Mouse (Mus musculus) gonadal fat pad, adult 2 months (tissue): ENCODE data around the gene Hrh3. TPM values are rescaled to one million over a fixed set of nuclear protein-coding genes. Genes with fewer than 3 reads are reported as not detected.

Experiments used
- DNase-seq: peaks from one replicate; pipeline ENCODE4 v3.0.0-alpha.2; 2012; ENCODE audit warnings: low read depth
- polyA plus RNA-seq: library from polyadenylated mRNA; depleted of rRNA; stranded (reverse); fragments of >200 nt; gene quantifications from 2 replicates; pipeline ENCODE4 v1.2.3, GENCODE M21; 2012; rRNA removed

Hrh3 gene
- polyA plus RNA-seq = 1.4 and 1.5 TPM in 2 replicates

GRCm38 (mm10) chr2:180103978-180104658 lies at the start of gene Hrh3:
TSS of gene Hrh3 (minus strand) at chr2:180104488.
- DNase-seq = no peak

DNA sequence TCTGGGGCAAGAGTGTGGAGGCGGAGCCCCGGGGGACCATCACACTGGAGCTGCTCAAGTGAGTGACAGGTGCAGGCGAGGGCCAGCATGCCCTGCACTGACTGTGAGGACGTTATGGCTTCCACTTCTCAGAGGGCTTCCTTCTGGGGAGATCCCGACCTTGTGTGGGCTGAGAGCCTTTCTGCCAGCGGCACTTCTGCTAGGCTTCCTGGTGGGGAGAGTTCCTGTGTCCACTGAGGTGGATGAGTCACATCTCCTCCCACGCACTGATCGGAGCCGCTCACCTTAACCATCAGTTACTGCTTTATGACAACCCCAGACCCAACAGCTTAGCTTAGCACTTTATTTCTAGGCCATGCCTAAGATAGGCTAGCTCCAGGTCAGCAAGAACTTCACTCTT lies 44.3 kb upstream of the Hrh3 start:
- DNase-seq = no peak

- DNase-seq = no peak
Observed at GRCm38 (mm10) chr2:180147379-180147778, 43.1 kb upstream of the Hrh3 start.

DNA sequence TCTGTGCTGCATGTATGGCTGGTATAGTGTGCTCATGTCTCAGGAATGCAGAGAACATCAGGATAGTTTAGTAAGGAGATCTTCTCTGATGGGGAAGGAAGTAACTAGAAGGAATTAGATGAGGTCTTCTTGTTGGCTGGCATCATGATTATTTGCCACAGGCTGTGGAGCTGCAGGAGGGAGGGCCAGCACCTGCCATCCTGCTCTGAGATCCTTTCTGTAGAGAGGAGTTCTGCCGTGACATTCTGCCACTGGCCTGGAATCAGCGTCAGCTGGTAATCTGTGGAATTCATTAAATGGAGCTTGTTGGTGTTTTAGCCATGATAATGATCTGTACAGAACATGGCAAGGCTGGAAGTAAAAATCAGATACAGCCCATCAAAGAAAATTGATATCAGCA lies 41.8 kb upstream of the Hrh3 start:
- DNase-seq = no peak

GRCm38 (mm10) chr2:180135414-180135813 lies 31.1 kb upstream of the Hrh3 start:
- no peak for DNase-seq

DNA sequence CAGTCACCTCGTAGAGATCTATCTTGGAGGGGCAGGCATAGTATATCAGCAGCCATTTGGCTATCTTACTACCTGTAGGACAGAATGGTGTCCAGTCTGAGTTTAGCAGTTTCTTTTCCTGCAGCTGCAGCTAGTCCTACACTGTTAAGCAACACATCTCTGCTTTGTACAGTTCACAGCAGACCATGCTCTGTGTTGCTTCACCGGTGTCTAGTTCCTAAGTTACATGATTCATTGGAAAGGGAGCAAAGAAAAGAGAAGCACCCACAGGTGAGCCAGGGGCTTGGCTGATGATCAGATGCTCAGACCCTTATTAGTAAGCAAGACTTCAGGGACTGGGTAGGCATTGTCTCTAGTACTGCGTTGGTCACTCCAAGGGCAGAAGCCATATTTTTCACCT lies 29.6 kb upstream of the Hrh3 start:
- no peak for DNase-seq

GRCm38 (mm10) chr2:180133231-180133630 lies 28.9 kb upstream of the Hrh3 start:
- no peak for DNase-seq

DNA sequence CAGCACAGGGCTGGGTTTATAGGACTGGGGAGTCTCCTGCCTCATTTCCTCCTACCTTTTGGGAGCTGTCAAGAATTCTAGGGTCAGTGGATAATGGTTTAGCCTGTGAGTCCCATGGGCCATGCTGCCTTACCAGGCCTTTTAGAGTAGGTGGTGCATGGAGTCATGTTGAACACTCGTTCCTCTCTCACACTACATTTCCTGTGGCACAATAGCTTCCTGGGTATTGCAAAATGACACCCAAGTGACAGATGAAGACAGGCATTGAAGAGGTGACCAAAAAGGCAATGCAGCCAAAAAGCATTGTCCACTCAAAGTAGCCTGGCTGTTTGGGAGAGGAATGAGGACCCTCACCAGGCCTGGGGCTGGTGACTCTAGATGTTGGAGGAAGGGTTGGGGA lies 23.4 kb upstream of the Hrh3 start:
- DNase-seq = no peak

- peak; percentile 62 for DNase-seq
Observed at GRCm38 (mm10) chr2:180126195-180126594, 21.9 kb upstream of the Hrh3 start.

DNA sequence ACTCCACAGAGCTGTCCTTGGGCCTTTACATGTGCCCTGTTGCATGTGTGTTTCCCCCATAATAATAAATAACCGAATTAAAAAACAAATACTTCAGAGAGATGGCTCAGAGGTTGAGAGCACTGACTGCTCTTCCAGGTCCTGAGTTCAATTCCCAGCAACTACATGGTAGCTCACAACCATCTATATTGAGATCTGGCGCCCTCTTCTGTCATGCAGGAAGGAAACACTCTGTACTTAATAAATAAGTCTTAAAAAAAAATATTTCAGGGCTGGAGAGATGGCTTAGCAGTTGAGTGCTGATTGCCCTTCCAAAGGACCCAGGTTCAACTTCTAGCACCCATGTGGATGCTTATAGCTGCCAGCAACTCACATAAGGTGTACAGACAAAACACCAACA lies 19.9 kb upstream of the Hrh3 start:
- DNase-seq = no peak

GRCm38 (mm10) chr2:180120292-180120761 lies 16.0 kb upstream of the Hrh3 start:
- DNase-seq = no peak

DNA sequence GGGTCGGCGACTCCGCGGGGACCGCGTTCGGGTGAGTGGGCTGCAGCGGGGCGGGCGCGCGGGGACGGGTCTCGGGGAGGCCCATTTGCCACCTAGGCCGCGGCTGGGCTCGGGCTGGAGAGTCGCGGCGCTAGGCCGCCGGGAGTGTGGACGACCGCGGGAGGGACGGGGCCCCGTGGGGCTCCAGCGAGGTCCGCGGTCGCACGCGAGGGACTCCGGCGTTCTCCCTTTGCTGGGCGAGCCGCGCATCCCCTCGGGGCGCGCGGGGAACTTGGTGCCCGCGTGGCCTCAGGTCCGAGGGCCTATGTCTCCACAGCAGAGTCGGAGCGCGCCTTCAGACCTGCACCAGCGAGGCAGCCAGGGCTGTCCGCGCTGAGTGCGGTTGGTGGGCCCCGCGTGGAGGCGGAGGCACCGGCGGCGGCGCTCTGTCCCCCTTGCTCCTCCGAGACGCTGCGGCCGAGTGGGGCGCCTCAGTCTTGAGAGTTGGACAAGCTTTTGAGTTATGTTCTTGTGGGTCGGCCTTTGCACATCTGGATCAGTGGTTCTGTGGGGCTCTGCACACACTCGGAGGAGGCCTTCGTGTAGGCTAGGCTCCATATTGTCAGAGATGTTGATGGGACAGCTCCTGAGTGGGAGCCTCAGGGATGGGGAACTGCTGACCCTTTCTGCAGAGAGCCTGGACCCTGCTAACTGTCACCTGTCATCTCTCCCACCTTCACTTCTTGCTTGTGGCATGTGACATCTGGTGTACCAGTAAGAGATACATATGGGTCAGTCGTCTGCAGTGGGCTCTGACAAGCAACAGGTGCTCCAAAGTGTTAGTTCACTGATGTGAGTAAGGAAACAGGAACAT lies 15.4 kb upstream of the Hrh3 start:
- DNase-seq = no peak

- peak; percentile 90 for DNase-seq
Observed at GRCm38 (mm10) chr2:180118661-180119438, 14.6 kb upstream of the Hrh3 start, which contains the start of gene Osbpl2. TSS of gene Osbpl2 (plus strand) at chr2:180119306.

DNA sequence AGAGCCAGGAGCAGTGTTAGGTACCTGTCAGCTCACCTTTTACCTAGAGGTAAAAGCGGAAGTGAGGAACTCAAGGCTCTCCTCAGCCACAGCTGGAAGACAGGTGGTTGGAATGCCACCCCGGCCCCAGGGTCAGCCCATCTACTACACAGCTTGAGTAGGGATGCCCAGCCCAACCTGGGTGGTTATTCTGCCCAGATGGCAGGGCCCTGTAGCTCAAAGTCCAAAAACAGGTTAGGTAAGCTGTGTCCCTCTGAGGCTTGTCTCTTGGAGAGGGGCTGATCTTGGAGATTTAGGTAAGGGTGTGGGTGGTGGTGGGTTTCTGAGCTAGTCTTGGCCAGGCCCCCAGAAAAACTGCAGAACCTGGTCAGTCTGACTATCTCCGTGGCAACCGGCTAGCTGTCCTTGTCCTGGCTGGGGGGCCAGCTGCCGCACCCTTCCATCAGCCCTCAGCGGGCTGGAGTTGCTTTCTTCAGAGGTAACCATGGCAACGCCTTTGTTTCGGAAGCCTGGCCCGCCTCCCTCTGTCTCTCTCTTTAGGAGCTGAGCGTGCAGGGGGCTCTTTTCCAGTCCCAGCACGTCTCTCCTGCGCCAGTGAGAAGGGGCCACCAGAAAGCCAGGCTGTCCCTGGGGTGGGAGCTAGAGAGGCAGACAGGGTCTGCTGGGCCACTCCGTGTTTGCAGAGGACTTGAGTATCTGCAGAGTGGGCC lies 13.4 kb upstream of the Hrh3 start:
- DNase-seq = no peak

DNA sequence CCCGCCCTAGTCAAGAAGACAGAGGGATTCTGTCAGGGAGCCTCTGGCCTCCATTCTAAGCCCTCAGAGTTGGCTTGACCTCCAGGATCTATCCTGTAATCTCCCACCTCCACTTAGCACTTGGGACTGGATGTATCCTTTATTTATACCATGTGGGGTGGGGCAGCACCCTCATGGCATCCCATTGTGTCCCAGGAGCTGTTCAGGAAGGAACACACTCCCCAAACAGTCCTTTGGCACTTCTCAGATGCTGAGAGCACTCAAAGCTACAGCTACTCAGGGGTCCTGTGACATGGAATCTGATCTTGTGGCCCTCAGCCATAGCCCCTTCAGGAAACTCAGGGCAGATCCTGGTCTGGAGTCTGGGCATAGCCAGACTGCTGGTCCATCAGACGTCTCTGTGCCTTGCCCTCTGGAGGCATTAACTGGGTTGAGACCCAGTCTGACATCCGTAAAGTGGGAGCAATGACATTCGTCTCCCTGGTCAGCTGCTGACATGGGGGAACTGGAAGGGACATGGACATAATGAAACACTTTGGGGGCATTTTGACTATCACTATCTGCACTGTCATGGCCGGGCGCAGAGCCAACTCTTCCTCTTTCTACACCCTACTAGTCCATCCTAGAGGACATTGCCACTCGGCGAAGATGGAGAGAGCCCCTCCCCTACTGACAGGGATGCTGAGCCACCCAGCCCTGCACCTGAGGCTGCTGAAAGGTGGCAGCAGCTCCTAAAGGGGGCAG lies 12.6 kb upstream of the Hrh3 start:
- DNase-seq = no peak

- DNase-seq = no peak
Observed at GRCm38 (mm10) chr2:180116081-180116493, 11.8 kb upstream of the Hrh3 start.

DNA sequence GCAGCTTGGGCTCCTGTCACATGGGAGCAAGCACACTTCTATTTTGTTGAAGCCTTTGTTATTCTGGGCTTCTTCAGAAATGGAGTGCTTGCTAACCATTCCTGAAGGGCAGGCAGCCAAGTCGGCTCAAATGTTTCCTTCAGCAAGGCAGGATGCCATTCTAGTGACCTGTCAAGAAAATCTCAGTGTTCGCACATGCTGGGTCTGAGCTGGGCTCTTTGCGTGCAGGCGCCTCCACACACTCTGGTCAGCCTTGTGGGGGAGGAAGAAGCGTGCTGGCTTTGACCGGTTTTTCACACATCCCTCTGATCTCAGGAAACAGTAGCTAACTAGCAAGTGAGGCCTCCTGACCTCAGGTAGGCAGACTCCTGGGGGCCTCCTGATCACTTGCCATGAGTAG lies 11.0 kb upstream of the Hrh3 start:
- no peak for DNase-seq

DNA sequence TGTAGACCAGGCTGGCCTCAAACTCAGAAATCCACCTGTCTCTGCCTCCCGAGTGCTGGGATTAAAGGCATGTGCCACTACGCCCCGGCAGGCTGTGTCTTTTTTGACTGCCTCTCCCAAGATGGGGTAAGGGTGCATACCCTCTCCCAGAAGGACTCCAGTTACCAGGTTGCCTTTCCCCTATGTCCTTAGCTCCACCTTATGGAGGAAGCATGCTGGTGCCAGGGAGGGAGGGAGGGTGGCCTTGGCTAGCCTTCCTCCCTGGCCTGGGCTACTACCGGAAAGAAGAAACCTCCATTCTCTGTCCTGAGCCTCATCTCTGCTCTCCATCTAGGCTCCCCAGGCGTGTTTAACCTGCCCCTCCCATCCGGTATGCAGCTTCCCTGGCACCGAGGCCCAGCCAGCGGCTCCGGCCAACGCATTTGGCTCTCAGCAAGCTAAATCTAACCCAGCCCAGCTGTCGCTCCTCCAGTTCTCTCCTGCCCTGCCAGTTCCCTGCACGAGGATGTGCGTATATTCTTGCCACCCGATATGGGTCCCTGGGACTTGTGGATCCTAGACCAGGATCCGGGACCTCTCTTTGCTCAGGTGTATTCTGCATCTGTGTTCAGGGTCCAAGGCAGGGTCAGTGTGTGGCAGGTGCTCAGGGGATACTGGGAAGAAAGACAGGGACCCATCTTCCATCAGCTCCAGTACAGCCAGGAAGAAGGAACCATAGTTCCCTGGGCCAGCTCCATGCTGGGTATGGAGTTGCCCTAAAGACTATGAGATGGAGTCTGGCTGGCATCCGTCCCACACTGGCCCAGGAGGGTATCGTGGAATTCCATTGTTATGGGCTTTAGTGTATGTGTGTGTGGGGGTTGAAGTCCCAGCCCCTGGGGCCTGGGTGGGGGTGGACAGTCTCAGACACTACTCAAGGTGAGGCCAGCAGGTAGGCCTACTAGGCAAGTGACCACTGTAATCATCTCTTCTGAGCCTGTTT lies 9.9 kb upstream of the Hrh3 start:
- peak; percentile 49 for DNase-seq

DNA sequence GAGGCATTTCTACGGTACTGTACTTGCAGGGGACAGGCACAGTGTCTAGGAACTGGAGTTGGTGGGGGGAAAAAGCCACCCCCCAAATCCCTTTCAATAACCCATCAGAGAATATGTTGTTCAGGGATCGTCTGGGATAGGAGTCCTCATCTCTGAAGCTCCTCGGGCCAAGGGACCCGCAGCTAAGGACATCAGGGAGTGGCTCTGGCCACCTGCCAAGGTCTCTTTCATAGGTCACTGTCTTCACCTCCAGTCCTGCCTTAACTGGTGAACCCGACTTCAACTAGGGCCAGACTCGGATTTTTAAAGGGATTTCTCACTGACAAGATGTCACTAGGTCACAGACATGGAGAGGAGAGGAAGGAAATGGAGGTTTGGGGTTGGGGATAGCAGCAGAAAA lies 4.0 kb upstream of the Hrh3 start:
- no peak for DNase-seq

- no peak for DNase-seq
Observed at GRCm38 (mm10) chr2:180107081-180107480, 2.8 kb upstream of the Hrh3 start.
